Mouse (Mus musculus) heart, adult 2 months (tissue): Measurements from ENCODE around the gene Purb.

Source experiments
- CTCF ChIP-seq: fragments of 200-600 bp; IDR thresholded peaks from 2 replicates; pipeline ENCODE4 v1.8.1; 2022; ENCODE audit warnings: antibody characterized with exemption, mild to moderate bottlenecking, moderate library complexity
- EP300 ChIP-seq: fragments of 200-500 bp; IDR thresholded peaks from 2 replicates; pipeline ENCODE4 v1.6.1; 2011; ENCODE audit warnings: low read depth, low read length, control low read depth; ENCODE audit not compliant: insufficient read depth
- POLR2A ChIP-seq: fragments of 200-500 bp; IDR thresholded peaks from 2 replicates; pipeline ENCODE4 v1.6.1; 2011; ENCODE audit warnings: mild to moderate bottlenecking, low read depth, low read length, control low read depth; ENCODE audit not compliant: insufficient read depth

DNA sequence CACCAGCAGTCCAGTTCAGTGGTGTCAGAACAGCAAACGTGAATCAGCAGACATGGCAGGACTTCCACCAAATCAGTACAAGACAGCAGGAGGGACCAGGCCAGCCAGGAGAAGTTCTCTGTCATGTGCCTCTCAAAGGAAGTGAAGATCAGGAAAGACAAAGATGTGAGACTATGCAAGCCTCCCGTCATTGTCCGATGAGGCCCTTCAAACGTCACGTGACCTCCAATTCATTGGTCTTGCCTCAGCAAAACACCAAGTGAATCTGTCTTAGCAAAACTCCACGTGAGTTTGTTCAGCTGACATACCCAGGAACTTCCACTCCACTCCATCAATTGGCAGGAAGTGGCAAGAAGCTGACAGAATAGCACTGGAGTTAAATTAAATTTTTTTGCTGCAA, 19.6 kb downstream of the Purb start:
- no peak for TF ChIP-seq POLR2A
- TF ChIP-seq CTCF = no peak
- TF ChIP-seq EP300 = no peak
